Mouse (Mus musculus) erythroid progenitor cell, adult 5-6 weeks (primary cell): ENCODE results near the gene Igf1r. TPM values are rescaled to one million over a fixed set of nuclear protein-coding genes. Genes with fewer than 3 reads are reported as not detected.

Experiments used
- ATAC-seq: replicated peaks from 2 replicates; pipeline ENCODE4 v1.8.0; 2016; ENCODE audit warnings: moderate number of reproducible peaks, mild to moderate bottlenecking, moderate TSS enrichment, inconsistent platforms; ENCODE audit not compliant: poor library complexity, low FRiP score, severe bottlenecking
- total RNA-seq, 2 experiments: library from RNA; stranded (forward) in 1 of 2; stranded (reverse) in 1 of 2; fragments of 150-400 nt in 1 of 2; fragments of 186-747, 209-891 nt in 1 of 2; gene quantifications; 2 replicates each; pipeline versions ENCODE4 v1.2.3 to v1.2.4; 2015 to 2017; ENCODE audit warnings: low replicate concordance in 2 of 2

Igf1r gene
- total RNA-seq, 2 experiments from 2014 or later = 16.8 to 28.1 TPM

DNA sequence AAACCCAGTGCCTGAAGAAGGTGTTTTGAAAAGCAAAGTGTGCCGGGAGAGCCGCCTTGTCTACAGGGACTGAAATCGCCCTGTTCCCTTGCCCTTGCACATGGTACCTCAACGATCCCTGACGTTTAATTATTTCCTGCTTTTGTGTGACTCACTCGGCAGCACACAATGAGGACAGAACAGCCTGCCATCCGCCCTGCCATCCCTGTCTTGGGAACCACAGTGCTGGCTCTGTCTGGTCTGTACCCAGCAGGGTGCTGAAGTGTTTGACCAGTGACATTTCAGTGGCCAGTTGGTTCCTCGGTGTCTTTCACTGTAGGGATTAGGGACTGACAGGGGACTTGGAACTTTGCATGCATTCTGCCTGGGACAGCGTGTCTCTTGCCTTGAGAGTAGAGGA is 78.2 kb downstream of the Igf1r start:
- no peak for ATAC-seq

DNA sequence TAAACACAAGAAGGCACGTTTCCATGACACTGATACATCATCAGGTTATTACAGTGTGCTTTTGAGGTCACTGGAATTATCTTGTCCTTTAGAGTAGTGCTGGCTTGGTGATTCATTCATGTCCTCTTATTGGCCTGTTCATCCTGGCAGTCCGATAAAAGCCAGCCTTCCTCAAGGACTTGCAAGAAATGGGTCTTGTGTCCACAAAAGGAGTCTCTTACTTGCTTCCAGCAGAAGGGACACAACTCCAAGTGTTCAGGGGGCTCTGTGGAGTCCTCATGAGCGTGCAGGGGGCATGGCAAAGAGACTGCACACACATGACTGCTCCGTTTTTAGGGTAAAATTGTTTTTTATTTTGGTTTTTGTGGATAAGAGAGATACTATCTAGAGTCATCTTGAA is 83.9 kb downstream of the Igf1r start:
- ATAC-seq = no peak

DNA sequence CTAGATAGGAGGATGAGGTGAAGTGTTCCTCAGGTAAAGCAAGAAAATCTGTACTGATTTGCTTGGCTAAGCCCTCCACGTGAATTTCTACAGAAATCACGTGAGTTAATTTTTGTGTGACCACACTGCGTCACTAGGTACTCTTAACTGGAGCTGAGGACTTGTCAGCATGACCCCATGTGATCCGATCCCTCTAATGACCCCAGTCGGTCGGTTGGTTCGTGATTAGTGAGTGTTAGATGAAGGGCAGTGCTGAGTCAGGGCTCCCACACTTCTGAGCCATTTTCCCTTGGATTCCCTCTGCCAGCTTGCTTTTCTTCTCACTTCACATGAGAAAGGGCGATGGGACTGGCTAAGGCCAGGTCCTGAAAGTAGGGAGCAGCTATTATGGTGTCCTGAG is 86.2 kb downstream of the Igf1r start:
- ATAC-seq = no peak

DNA sequence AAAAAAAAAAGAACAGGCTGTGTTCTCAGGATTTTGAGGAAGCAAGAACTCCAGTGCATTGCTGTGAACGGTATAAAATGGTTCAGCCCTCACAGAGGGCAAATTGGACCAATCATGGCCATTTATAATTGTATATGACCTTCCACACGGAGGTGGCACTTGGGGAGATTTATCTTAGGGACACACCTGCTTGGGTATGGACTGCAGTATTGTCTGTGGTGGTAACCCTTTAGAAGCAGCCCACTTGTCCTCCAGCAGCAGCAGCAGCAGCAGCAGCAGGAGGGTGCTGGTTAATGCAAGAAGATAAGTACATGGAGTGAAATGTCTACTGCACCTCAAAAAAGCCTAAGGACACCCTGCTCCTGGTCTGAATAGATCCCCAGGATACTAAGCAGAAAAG is 86.9 kb downstream of the Igf1r start:
- ATAC-seq = no peak

DNA sequence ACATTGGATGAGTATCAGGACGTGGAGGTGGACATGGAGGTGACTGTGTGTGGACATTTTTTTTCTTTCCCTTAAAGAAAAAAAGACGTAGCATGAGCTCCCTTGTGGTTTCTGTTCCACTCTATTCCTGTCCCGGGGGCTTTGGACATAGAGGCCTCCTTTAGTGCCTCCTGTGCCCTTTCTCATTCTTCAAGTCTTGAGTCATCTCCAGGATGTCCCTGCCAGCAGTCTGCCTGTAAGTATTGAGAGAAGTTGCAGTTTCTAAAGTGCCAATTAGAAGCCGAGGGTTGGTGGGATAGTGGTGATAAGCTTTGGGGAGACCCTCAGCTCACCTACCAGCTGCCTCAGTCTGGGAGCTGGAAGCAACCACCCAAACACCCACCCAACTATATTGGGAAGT is 92.0 kb downstream of the Igf1r start:
- no peak for ATAC-seq

DNA sequence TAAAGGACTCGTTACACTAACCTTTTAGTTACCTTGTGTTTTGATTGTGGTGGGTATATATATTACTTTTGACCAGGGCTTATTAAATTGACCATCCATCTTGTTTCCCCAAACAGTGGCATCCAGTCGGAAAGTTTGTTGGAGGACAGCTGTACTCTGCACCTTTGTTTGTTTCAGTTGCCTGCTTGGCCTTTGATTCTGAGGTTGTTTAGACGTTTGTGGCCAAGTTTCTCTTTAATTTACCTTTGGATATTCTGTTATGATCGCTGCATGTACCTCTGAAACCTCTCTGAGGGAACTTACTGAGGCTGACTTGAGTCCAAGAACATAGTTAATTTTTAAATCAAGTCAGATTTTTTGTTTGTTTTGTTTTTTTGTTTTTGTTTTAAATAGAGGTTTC is 94.5 kb downstream of the Igf1r start:
- ATAC-seq = no peak

DNA sequence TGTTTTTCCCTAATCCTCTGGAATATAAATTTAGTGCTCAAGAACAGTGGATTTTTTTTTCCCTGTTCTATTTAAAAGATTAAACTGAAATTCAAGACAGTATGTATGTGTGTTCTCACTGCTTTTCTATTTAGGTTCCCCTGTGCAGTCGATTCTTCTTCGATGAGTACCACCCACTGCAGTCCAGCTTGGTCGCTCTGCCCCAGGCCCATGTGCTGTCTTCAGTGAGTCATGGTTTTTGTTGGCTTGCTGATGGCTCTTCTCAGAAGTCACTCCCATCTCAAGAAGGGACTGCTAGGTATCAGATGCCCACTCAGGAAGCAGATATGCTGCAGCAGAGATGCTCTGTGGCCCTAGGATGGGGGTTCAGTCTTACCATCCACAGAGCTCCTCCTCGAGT is 95.9 kb downstream of the Igf1r start:
- ATAC-seq = no peak

DNA sequence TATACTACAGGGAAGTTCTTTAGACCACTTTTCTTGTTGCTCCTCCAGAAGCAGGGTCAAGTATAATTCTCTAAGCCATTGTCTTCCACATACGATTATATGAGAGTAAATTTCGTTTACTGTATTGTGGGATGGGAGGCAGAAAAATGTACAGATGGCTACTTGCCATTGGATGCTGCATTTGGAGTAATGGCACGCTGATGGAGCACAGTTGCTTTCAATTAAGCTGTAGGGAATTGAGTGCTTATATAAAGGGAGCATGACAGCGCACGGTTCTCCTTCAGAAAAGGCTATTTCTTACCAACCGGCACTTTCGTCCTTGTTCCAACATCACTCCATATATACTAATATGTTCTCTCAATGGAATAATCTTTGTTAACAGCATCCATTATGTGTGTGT is 96.4 kb downstream of the Igf1r start:
- ATAC-seq = no peak

DNA sequence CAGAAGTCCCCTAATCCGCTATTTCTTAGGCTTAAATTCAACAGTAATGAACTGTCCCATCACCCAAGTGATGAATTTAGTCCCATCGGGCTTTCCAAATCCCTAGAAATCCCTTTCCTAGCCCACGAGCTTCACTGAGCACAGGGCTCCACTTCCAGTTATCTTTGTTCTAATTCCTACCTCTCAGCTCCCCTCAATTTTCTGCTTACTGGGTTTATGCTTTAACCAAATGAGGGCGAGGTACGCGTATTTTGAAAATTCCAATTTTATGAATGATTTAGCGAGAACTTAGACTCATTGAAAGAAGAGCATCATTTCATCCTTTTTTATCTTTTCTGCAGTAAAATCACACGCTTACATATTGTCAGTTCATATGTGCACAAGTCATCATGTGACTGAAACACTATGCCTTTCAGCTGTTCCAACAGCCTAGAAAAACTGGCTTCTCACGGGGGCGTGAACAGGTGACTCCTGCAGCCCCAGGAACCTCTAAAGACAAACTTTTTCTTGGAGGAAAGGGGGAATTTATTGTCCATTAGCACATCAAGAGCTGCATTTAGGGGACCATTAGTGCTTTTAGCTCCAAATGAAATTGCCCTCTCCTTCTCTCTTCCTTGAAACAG is 100.5 kb downstream of the Igf1r start:
- no peak for ATAC-seq

DNA sequence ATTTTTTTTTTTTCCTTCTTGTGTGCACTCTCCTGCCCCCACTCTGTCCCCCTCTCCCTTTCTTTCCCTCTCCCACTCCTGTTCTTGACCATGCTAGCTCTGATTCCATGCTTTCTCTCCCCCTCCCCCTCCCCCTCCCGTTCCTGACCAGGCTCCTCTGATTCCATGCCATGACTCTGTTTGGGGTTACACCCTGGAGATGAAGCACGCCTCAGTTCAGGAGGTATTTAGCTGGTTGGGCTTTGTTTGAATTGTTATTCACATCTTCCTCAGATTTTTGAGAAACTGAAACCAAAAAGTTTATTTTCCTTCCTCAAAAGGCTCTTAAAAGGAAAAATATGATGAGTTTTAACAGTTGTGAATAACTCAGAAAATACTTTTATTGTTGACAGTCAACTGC is 101.9 kb downstream of the Igf1r start:
- no peak for ATAC-seq

DNA sequence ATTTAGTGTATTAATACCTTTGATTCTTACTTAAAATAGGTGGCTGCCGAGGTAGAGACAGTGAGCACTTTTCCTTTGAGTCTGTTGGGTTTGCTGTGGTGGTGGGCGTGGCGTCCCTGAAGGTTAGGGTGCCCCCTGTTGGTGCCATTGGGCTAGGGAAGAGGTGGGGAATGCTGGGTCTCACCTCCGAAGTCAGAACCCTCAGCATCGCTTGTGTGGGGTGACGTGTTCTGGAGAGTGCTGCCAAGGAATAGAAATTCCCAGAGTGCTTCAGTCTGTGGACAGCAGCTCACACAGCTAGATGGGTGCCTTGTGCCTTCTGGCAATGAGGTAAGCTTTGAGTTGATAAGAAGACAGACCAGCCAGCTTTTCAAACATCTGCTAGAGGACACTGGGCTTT is 102.3 kb downstream of the Igf1r start:
- ATAC-seq = 0 out of 2 replicates have a peak, but pooled peaks have one; percentile 49

DNA sequence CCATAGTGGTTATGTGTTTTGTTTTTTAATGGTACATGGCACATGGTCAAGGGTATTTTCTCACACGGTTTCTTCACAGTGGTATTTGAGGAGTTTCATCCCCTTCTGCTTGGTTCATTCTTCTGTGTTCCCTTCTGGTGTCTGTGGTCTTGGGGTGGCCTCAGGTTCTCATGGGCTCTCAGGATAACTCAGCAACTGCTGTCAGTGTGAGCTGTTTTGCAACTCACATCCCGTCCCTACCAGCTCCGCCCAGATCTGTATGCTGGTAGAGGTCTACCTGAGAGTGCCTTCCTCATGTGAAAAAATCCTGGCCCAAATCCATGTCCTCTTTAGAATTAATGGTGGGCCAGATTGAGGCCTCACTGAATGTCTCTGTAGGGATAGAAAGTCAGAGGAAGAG is 104.4 kb downstream of the Igf1r start:
- ATAC-seq = no peak

DNA sequence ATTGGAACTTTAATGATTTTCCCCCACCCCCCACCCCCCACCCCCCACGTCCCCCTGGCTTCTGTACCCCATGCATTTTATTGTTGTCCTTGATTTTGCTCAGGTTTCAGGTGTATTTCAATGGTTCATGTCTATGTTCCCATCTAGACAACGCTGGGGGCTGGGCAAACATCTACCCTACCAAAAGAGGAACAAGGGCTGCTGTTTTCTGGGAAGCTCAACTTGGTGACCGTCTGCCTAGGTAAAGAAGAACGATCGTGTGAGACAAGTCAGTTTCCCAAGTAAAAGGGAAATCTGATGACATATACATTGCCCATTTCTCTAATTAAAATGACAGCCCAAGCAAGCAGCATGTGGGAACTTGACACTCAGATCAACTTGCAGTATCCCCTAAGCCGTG is 107.1 kb downstream of the Igf1r start:
- no peak for ATAC-seq

DNA sequence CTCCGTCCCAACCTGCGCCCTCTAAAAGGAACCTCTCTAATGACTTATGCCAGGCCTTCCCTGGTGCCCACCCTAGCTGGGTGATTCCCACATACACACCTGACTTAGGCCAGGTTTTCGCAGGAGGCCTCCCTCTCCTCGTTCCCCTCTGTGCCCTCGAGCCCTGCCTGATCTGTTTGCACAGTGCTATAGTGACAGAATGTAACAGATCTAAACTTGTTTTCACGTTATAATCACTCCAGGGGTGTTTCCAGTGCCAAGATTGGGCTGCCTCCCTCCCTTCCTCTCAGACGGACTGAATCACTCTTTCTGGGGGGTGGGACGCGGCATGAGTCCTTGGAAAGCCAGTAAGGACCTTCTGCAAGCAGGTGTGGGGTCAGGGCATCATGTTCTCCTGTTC is 108.8 kb downstream of the Igf1r start:
- ATAC-seq = no peak

DNA sequence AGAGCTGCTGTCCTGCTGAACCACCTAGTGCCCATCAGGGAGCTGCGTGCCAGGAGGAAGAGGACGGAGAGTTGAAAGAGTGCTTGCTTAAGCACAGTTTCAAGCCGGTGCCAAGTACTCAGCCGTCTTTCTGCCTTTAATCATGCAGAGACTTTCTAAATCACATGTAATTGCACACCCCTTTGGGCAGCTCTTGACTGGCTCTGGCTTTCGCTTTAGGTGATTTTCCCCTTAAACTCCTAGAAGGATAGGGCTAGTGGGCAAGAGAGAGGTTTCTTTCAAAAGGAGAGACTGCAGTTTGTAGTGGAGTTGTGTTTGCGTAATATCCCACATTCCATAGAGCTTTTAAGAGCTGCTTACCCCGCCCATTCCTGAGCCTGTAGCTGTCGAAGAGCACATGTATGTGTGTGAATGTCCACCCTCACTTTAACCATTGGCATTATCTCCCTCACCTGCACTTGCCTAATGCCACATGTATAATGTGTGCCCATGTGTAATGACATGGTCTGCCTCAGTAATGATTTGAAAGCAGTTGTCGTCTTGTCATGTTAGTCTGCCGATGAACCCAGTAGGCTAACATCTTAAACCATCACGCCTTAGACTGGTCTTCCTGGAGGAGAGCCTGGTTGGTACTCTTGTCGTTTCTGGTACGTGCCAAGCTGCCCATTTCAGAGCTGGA is 109.7 kb downstream of the Igf1r start:
- ATAC-seq = 0 out of 2 replicates have a peak, but pooled peaks have one; percentile 15

DNA sequence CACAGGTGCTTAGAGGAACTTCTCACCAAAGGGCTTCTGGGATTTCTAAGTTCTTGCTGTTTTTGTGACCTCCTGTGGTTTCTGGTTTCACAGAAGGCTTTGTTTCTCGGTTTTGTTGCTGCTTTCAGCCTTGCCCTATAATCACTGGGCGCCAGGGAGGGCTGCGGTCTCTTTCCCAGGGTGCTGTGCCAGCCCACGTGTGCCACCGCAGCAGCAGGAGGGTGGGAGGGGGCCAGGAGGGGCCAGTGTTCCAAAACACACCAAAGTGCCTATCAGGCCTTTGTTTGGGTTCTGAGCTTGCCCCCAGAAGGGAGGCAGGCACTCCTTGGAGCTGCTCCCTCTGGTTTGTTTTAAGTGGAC is 110.2 kb downstream of the Igf1r start:
- 0 out of 2 replicates have a peak, but pooled peaks have one; percentile 9 for ATAC-seq

DNA sequence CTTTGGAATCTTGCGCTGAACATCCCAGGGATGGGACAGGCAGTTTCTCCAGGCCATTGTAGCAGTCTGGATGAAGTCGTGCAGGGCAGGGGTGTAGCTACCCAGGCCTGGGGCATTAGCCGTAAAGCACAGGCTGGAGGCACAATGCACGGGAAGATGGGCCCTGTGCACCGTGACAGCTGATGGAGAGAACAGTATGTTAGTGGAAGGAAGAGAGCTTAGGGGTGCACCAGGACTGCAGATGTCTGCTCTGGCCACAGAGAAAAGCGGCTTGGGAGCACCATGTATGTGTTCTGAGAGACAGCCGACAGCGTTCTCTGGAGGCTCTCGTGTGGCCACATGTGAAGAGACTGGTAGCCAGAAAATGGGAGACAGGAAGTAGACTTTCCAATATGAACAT is 111.1 kb downstream of the Igf1r start:
- no peak for ATAC-seq

DNA sequence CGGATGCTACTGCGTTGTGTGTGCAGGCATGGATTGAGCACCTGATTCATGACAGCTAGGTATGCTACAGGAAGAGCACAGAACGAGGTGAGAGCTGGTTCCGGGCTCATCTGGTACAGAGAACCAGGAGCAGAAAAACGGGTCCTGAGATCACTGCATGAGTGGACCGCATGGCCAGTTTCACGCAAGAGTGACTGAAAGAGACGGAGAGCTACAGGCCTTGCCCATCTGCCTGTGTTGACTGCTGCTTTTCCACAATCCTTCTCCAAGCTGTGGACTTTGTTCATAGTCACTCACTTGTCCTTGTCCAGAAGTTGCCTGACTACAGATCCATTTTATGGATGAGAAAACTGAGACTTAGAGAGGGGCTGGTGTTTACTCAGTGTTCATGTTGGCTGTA is 111.5 kb downstream of the Igf1r start:
- ATAC-seq = no peak

DNA sequence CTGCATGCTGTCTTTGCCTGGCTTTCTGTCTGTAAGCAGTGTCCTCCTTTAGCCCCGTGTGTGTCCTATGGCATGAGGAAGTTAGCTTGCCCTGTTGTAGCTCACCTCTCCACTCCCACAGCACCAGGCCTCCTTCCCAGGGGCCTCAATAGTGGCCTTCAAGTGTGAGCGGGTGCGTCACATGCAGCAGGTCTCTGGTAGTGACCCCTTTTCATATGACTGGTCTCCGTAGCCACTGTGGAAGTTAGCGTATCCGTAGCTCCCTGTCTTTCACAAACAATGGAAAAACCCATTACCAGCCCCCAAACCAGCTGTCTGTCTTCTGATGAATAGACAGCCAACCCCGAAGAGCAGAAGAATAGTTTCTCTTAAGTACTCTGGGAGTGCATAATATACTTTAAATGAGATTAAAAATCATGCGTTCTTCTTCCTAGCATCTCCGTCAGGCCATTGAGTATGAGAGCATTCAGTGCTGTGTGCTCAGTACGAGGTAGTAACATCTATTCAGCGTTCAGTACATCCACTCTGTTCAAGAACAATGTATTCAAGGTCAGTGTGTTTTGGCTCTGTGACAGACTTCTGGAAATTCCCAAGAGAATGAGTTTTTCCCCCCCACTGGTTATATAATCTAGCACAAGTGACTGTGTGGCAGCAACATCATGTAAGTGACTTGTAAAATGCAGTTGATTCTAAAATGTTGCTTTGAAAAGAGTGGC is 112.2 kb downstream of the Igf1r start:
- no peak for ATAC-seq

DNA sequence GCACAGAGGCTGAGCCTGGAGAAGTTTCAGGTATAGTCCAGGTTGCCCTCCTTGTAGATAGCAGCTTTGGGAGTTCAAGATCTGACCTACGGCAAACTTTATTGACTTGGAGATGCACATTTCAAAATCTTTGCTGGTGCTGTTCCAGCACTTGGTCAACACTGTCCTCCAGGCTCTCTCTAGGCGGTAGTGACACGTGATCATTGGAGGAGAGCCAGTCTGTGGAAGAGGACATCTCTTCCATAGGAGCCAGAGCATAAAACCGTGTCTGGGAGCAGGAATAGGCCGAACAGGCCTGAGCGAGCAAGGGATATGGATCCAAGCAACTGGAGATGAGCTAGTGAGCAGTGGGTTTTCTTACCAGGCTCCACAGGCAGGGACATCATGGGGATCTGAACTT is 113.3 kb downstream of the Igf1r start:
- no peak for ATAC-seq

DNA sequence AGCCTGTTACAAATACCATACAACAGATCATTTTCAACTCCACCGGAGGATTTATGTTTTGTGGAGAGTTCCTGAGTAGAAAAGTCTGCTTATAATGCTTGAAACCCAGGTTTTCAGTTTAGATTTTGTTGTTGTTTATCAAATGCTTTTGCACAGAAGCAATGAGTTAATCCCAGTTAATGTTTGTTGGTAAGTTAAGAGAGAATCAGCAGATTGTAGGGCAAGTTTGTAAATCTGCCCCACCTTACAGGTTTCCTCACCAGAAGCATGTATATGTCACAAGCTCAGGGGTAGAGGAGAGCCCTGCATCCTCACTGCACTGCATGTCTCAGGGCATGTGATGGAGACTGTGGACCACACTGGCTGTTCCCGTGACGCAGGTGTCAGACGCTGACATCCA is 114.7 kb downstream of the Igf1r start:
- ATAC-seq = no peak
